Mouse (Mus musculus) MEL (cell line): ENCODE data around the gene Szt2. TPM values are rescaled to one million over a fixed set of nuclear protein-coding genes. Genes with fewer than 3 reads are reported as not detected.

Experiments
- DNase-seq: peaks from one replicate; pipeline ENCODE4 v3.0.0; 2011; ENCODE audit warnings: low read depth, low spot score
- H3K27ac ChIP-seq: 2 replicates; pipeline ENCODE4 v1.5.1; 2012; ENCODE audit warnings: low read depth, mild to moderate bottlenecking, control low read depth, low read length, moderate library complexity; ENCODE audit not compliant: control insufficient read depth
- H3K27me3 ChIP-seq, 2 experiments: fragments of 150-350 bp in 1 of 2; sonication (generic) in 1 of 2; 2 replicates each; pipeline ENCODE4 v1.6.1; 2012; ENCODE audit warnings: low read length in 2 of 2, mild to moderate bottlenecking in 2 of 2, improper control_type of control experiment in 1 of 2, moderate library complexity in 1 of 2; ENCODE audit not compliant: insufficient read depth in 2 of 2, control insufficient read depth in 1 of 2
- H3K36me3 ChIP-seq, 2 experiments: 2 replicates each; pipeline ENCODE4 v1.6.1; 2012 to 2014; ENCODE audit warnings: low read length in 2 of 2, improper control_type of control experiment in 1 of 2, inconsistent platforms in 1 of 2, mild to moderate bottlenecking in 1 of 2; ENCODE audit not compliant: insufficient read depth in 2 of 2, control insufficient read depth in 1 of 2
- H3K4me1 ChIP-seq, 2 experiments: fragments of 150-350 bp in 1 of 2; sonication (generic) in 1 of 2; 2 replicates each; pipeline ENCODE4 v1.6.1; 2012; ENCODE audit warnings: low read length in 2 of 2, improper control_type of control experiment in 1 of 2, mild to moderate bottlenecking in 1 of 2; ENCODE audit not compliant: insufficient read depth in 2 of 2, control insufficient read depth in 1 of 2
- H3K4me3 ChIP-seq, 2 experiments: fragments of 150-350 bp in 1 of 2; sonication (generic) in 1 of 2; 2 replicates each; pipeline ENCODE4 v1.5.1; 2012; ENCODE audit warnings: low read depth in 2 of 2, low read length in 2 of 2, mild to moderate bottlenecking in 2 of 2, moderate library complexity in 2 of 2, control low read depth in 1 of 2, improper control_type of control experiment in 1 of 2; ENCODE audit not compliant: control insufficient read depth in 1 of 2, insufficient read depth in 1 of 2
- H3K79me2 ChIP-seq: 2 replicates; pipeline ENCODE4 v1.6.1; 2012; ENCODE audit warnings: mild to moderate bottlenecking, low read length, moderate library complexity; ENCODE audit not compliant: control insufficient read depth, poor library complexity, insufficient read depth
- H3K9ac ChIP-seq: 2 replicates; pipeline ENCODE4 v1.6.1; 2012; ENCODE audit warnings: low read depth, mild to moderate bottlenecking, control low read depth, low read length, moderate library complexity; ENCODE audit not compliant: control insufficient read depth, poor library complexity, severe bottlenecking
- H3K9me3 ChIP-seq: fragments of 150-350 bp; sonication (generic); replicated peaks from 2 replicates; pipeline ENCODE4 v1.6.1; 2012; ENCODE audit warnings: mild to moderate bottlenecking, low read length, improper control_type of control experiment, moderate library complexity; ENCODE audit not compliant: insufficient read depth
- CHD1 ChIP-seq: IDR thresholded peaks from 2 replicates; pipeline ENCODE4 v1.6.1; 2012; ENCODE audit warnings: low read depth, mild to moderate bottlenecking, inconsistent platforms, low read length, improper control_type of control experiment
- CTCF ChIP-seq, 3 experiments: IDR thresholded peaks in 2 of 3; conservative IDR thresholded peaks in 1 of 3; 2 replicates each; pipeline ENCODE4 v1.5.1; 2011 to 2012; ENCODE audit warnings: low read length in 3 of 3, low read depth in 2 of 3, mild to moderate bottlenecking in 2 of 3, improper control_type of control experiment in 1 of 3, inconsistent platforms in 1 of 3, mixed read lengths in 1 of 3, moderate library complexity in 1 of 3; ENCODE audit not compliant: control insufficient read depth in 1 of 3, insufficient read depth in 1 of 3, poor library complexity in 1 of 3, severe bottlenecking in 1 of 3
- E2F4 ChIP-seq: IDR thresholded peaks from 2 replicates; pipeline ENCODE4 v1.6.1; 2011; ENCODE audit warnings: low read depth, low read length, improper control_type of control experiment, borderline replicate concordance
- ELF1 ChIP-seq: IDR thresholded peaks from 2 replicates; pipeline ENCODE4 v1.6.1; 2014; ENCODE audit warnings: low read depth, mild to moderate bottlenecking, inconsistent platforms, low read length, improper control_type of control experiment, moderate library complexity
- EP300 ChIP-seq, 2 experiments: IDR thresholded peaks; 2 replicates each; pipeline ENCODE4 v1.6.1; 2011; ENCODE audit warnings: improper control_type of control experiment in 2 of 2, low read length in 2 of 2, low read depth in 1 of 2, mild to moderate bottlenecking in 1 of 2
- ETS1 ChIP-seq: IDR thresholded peaks from 2 replicates; pipeline ENCODE4 v1.6.1; 2012; ENCODE audit warnings: low read depth, mild to moderate bottlenecking, inconsistent platforms, low read length, improper control_type of control experiment, moderate library complexity
- GATA1 ChIP-seq: IDR thresholded peaks from 2 replicates; pipeline ENCODE4 v1.6.1; 2011; ENCODE audit warnings: low read depth, low read length, improper control_type of control experiment
- JUND ChIP-seq: IDR thresholded peaks from 2 replicates; pipeline ENCODE4 v1.6.1; 2011; ENCODE audit warnings: low read depth, mild to moderate bottlenecking, improper control_type of control experiment, low read length
- KAT2A ChIP-seq: conservative IDR thresholded peaks from 2 replicates; pipeline ENCODE4 v1.6.1; 2012; ENCODE audit warnings: low read depth, low read length, improper control_type of control experiment, inconsistent platforms
- MAFK ChIP-seq: IDR thresholded peaks from 2 replicates; pipeline ENCODE4 v1.6.1; 2011; ENCODE audit warnings: low read depth, mild to moderate bottlenecking, low read length, improper control_type of control experiment, borderline replicate concordance
- MAX ChIP-seq: IDR thresholded peaks from 2 replicates; pipeline ENCODE4 v1.6.1; 2011; ENCODE audit warnings: low read length, improper control_type of control experiment
- MAZ ChIP-seq: IDR thresholded peaks from 2 replicates; pipeline ENCODE4 v1.6.1; 2012; ENCODE audit warnings: low read depth, mild to moderate bottlenecking, inconsistent platforms, low read length, improper control_type of control experiment
- MEF2A ChIP-seq: IDR thresholded peaks from 2 replicates; pipeline ENCODE4 v1.6.1; 2014; ENCODE audit warnings: low read depth, mild to moderate bottlenecking, inconsistent platforms, low read length, improper control_type of control experiment; ENCODE audit not compliant: poor library complexity, insufficient replicate concordance, severe bottlenecking; ENCODE audit errors: extremely low read depth
- MYB ChIP-seq: IDR thresholded peaks from 2 replicates; pipeline ENCODE4 v1.6.1; 2011; ENCODE audit warnings: mild to moderate bottlenecking, low read depth, low read length, improper control_type of control experiment
- MYC ChIP-seq: IDR thresholded peaks from 2 replicates; pipeline ENCODE4 v1.6.1; 2011; ENCODE audit warnings: low read depth, mild to moderate bottlenecking, low read length, improper control_type of control experiment, moderate library complexity
- NELFE ChIP-seq: IDR thresholded peaks from 2 replicates; pipeline ENCODE4 v1.6.1; 2011; ENCODE audit warnings: low read depth, low read length, improper control_type of control experiment
- NRF1 ChIP-seq: IDR thresholded peaks from 2 replicates; pipeline ENCODE4 v1.6.1; 2014; ENCODE audit warnings: low read depth, mild to moderate bottlenecking, inconsistent platforms, low read length, improper control_type of control experiment, moderate library complexity; ENCODE audit not compliant: poor library complexity, insufficient read depth, severe bottlenecking
- POLR2A ChIP-seq, 2 experiments: IDR thresholded peaks; 2 replicates each; pipeline ENCODE4 v1.6.1; 2011 to 2012; ENCODE audit warnings: low read length in 2 of 2, mild to moderate bottlenecking in 2 of 2, control low read depth in 1 of 2, improper control_type of control experiment in 1 of 2, low read depth in 1 of 2, moderate library complexity in 1 of 2; ENCODE audit not compliant: control insufficient read depth in 1 of 2, insufficient read depth in 1 of 2, poor library complexity in 1 of 2
- POLR2AphosphoS2 ChIP-seq: IDR thresholded peaks from 2 replicates; pipeline ENCODE4 v1.6.1; 2011; ENCODE audit warnings: low read length, improper control_type of control experiment
- RAD21 ChIP-seq: IDR thresholded peaks from 2 replicates; pipeline ENCODE4 v1.6.1; 2011; ENCODE audit warnings: mild to moderate bottlenecking, low read depth, low read length, improper control_type of control experiment
- RCOR1 ChIP-seq: IDR thresholded peaks from 2 replicates; pipeline ENCODE4 v1.6.1; 2012; ENCODE audit warnings: low read depth, mild to moderate bottlenecking, inconsistent platforms, low read length, improper control_type of control experiment
- SIN3A ChIP-seq: IDR thresholded peaks from 2 replicates; pipeline ENCODE4 v1.6.1; 2012; ENCODE audit warnings: low read length, improper control_type of control experiment, inconsistent platforms
- TAL1 ChIP-seq: IDR thresholded peaks from 2 replicates; pipeline ENCODE4 v1.6.1; 2012; ENCODE audit warnings: mild to moderate bottlenecking, inconsistent platforms, low read length, moderate library complexity, mixed read lengths
- TBP ChIP-seq: IDR thresholded peaks from 2 replicates; pipeline ENCODE4 v1.8.0; 2011; ENCODE audit warnings: low read depth, low read length, improper control_type of control experiment
- TCF12 ChIP-seq: IDR thresholded peaks from 2 replicates; pipeline ENCODE4 v1.6.1; 2014; ENCODE audit warnings: low read depth, mild to moderate bottlenecking, inconsistent platforms, low read length, improper control_type of control experiment, moderate library complexity
- UBTF ChIP-seq: IDR thresholded peaks from 2 replicates; pipeline ENCODE4 v1.6.1; 2012; ENCODE audit warnings: low read depth, mild to moderate bottlenecking, inconsistent platforms, low read length, improper control_type of control experiment, moderate library complexity, borderline replicate concordance; ENCODE audit not compliant: insufficient read depth
- USF2 ChIP-seq, 2 experiments: IDR thresholded peaks; 2 replicates each; pipeline ENCODE4 v1.6.1; 2011 to 2012; ENCODE audit warnings: improper control_type of control experiment in 2 of 2, low read length in 2 of 2, borderline replicate concordance in 1 of 2, inconsistent platforms in 1 of 2, low read depth in 1 of 2, mild to moderate bottlenecking in 1 of 2; ENCODE audit not compliant: insufficient read depth in 1 of 2
- ZC3H11A ChIP-seq: IDR thresholded peaks from 2 replicates; pipeline ENCODE4 v1.6.1; 2012; ENCODE audit warnings: low read depth, mild to moderate bottlenecking, inconsistent platforms, low read length, improper control_type of control experiment
- ZKSCAN1 ChIP-seq: IDR thresholded peaks from 2 replicates; pipeline ENCODE4 v1.6.1; 2012; ENCODE audit warnings: low read depth, mild to moderate bottlenecking, inconsistent platforms, low read length, improper control_type of control experiment, moderate library complexity
- ZMIZ1 ChIP-seq: IDR thresholded peaks from 2 replicates; pipeline ENCODE4 v1.6.1; 2012; ENCODE audit warnings: low read depth, mild to moderate bottlenecking, inconsistent platforms, low read length, improper control_type of control experiment, moderate library complexity
- ZNF384 ChIP-seq: IDR thresholded peaks from 2 replicates; pipeline ENCODE4 v1.6.1; 2012; ENCODE audit warnings: low read depth, mild to moderate bottlenecking, inconsistent platforms, low read length, improper control_type of control experiment
- polyA plus RNA-seq, 2 experiments: library from polyadenylated mRNA; stranded (reverse) in 1 of 2; unstranded in 1 of 2; fragments of >175 nt in 1 of 2; fragments of >200 nt in 1 of 2; gene quantifications; 2 replicates each; pipeline versions ENCODE4 v1.2.1 to v1.2.4; 2012; ENCODE audit warnings: low replicate concordance in 2 of 2, low read depth in 1 of 2; ENCODE audit not compliant: insufficient read length in 2 of 2, insufficient read depth in 1 of 2, missing spikeins in 1 of 2
- total RNA-seq: library from RNA; depleted of rRNA; stranded (reverse); fragments of 300-350 nt; gene quantifications from 2 replicates; pipeline ENCODE4 v1.2.3, GENCODE M21; 2012

Szt2 gene
- total and polyA plus RNA-seq, 3 experiments = 5.7 to 24.0 TPM; not detected in 1

DNA sequence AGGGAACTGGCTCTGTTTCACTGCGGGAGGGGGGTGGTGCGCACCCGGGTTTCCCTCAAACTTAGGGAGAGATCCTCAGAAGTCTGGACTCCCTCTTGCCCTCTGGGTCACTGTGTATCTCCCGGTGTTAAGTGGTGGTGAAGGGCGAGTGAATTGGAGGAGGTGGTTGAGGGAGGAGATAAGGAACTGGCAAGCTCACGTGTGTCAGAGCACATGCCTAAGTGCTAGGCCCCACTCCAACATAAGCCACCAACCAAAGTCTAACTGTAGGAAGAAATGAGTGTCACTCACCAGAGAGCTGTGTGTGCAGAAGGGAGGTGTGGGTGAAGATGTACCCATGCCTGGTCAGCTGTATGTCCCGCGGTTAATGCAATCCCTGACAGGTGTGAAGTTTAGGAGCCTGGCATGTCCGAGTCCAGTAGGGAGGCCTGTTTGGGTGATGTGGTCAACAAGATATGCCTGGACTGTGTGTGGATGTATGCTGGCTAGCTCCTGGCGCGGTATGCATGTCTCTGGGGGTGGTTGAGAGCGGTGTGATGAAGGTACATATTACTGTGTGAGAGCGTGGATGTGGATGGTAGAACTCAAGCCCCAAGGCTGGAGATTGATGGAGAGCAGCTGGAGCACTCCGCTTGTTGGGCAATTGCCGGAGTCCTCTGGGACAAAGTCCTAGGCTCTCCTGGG, 19.6 kb upstream of the Szt2 start (continued):
- TF ChIP-seq TCF12 (peak; percentile 55; the same call in 1 of the 2 replicates), MYC (peak; percentile 99), MEF2A (no peak), TAL1 (no peak), POLR2AphosphoS2 (peak; percentile 78; the same call in 1 of the 2 replicates), EP300 (IDR thresholded peaks at IDR 0.05; ENCODE audit: low read depth in 1 of 2, low read length in 2 of 2) (peak in 1 of 2 experiments; percentile 51; a peak in 2 of 4 replicates)

DNA sequence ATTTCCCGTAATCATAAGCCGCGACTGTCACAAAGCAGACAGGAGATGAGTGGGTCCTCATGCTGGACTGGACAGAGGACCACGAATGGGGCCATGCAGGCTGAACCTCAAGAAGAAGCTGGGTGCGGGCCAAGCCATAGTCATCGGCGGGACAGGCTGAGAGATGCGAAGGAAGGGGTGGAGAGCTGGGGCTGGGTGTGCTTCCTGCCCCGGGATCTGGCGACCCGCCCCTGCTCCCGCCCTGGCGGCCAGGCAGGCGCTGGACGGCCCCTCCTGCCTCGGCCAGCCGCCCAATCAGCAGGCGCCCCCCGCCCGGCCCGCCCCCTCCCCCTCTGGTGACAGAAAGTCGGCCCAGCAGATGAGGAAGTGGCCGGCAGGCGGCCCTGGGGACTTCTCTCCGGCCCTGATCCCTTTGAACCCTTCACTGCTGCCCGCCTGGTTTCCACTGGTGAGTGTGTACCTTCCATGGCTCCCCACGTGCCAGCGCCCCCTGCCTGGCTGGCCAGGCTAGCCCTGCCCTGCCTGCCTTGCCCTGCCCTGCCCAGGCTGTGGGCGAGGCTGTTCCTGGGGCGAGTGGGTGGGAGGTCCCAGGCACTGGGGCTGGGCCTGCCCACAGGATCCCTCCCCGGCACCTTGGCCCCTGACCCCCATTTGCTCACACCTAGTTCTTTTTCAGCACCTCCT, 18.8 kb upstream of the Szt2 start, which contains the start of gene Elovl1:
TSS of gene Elovl1 (plus strand) at position 326 of the 684 bp plus-strand sequence.
- peaks cover 2 to 38% of the 10 kb centered on the region in 2 experiments; a peak in 3 of 4 replicates for H3K36me3 ChIP-seq
- peaks cover 35% of the 10 kb centered on the region for H3K79me2 ChIP-seq
- H3K4me1 ChIP-seq = peaks cover 18 to 44% of the 10 kb centered on the region in 2 experiments
- H3K27ac ChIP-seq = peak within 1 kb of the TSS; percentile 85
- H3K27me3 ChIP-seq = no peaks in the 10 kb centered on the region
- DNase-seq = peak; percentile 95
- H3K4me3 ChIP-seq = peak within 1 kb of the TSS; percentile 95 to 96
- H3K9me3 ChIP-seq = no peaks in the 10 kb centered on the region
- H3K9ac ChIP-seq = peak within 1 kb of the TSS; percentile 96
- TF ChIP-seq ELF1 = peak; percentile 75
- TF ChIP-seq TCF12 = peak; percentile 55
- no peak for TF ChIP-seq ZC3H11A
- TF ChIP-seq MYC = no peak
- no peak for TF ChIP-seq RAD21
- TF ChIP-seq SIN3A = 0 out of 2 replicates have a peak, but pooled peaks have one; percentile 54
- 0 out of 2 replicates have a peak, but pooled peaks have one; percentile 15 for TF ChIP-seq MAZ
- TF ChIP-seq MAX = no peak
- TF ChIP-seq ZMIZ1 = no peak
- TF ChIP-seq EP300 (IDR thresholded peaks at IDR 0.05; ENCODE audit: low read depth in 1 of 2, low read length in 2 of 2) = no peak
- TF ChIP-seq E2F4 = no peak
- TF ChIP-seq CHD1 = peak; percentile 20; the same call in 1 of the 2 replicates
- no peak for TF ChIP-seq NRF1
- TF ChIP-seq ETS1 = no peak
- peak; percentile 83; the same call in 1 of the 2 replicates for TF ChIP-seq POLR2AphosphoS2
- TF ChIP-seq MEF2A = no peak
- TF ChIP-seq CTCF (IDR thresholded peaks at IDR 0.05 in 2 of 3, conservative IDR thresholded peaks at IDR 0.05 in 1 of 3; ENCODE audit: control insufficient read depth in 1 of 3, insufficient read depth in 1 of 3, low read depth in 2 of 3, low read length in 3 of 3, poor library complexity in 1 of 3, severe bottlenecking in 1 of 3) = 0 out of 6 replicates have a peak, but pooled peaks of 1 of the 3 experiments have one; percentile 1
- no peak for TF ChIP-seq ZNF384
- TF ChIP-seq TBP = peak; percentile 24; the same call in 1 of the 2 replicates
- no peak for TF ChIP-seq JUND
- TF ChIP-seq TAL1 = no peak
- peak; percentile 63 for TF ChIP-seq NELFE
- TF ChIP-seq KAT2A = no peak
- no peak for TF ChIP-seq RCOR1
- TF ChIP-seq USF2 (IDR thresholded peaks at IDR 0.05; ENCODE audit: borderline replicate concordance in 1 of 2, insufficient read depth in 1 of 2, low read depth in 1 of 2, low read length in 2 of 2) = no peak
- no peak for TF ChIP-seq MAFK
- TF ChIP-seq MYB = no peak
- TF ChIP-seq ZKSCAN1 = no peak
- no peak for TF ChIP-seq UBTF
- no peak for TF ChIP-seq GATA1
- TF ChIP-seq POLR2A (IDR thresholded peaks at IDR 0.05; ENCODE audit: control insufficient read depth in 1 of 2, insufficient read depth in 1 of 2, low read depth in 1 of 2, low read length in 2 of 2, poor library complexity in 1 of 2) = peak; percentile 62 to 73; a peak in 3 of 4 replicates
